Mouse (Mus musculus) adrenal gland (tissue): ENCODE results near the gene Gabrq.

Experiments used
- intact Hi-C: fragments of 180-260 bp; cut with DNase I; formaldehyde crosslinking; loops from one replicate; pipeline ENCODE4 v1.15.1; 2025
- long read RNA-seq, 2 experiments: library from polyadenylated mRNA; unstranded; transcript quantifications; one replicate each; pipeline ENCODE4 v2.0.0; 2020; ENCODE audit warnings: borderline replicate concordance in 1 of 2; ENCODE audit not compliant: insufficient replicate concordance in 1 of 2

Gabrq gene
- long read RNA-seq, experiment 1, result 0 reads
- long read RNA-seq, experiment 2, result 0 reads

DNA sequence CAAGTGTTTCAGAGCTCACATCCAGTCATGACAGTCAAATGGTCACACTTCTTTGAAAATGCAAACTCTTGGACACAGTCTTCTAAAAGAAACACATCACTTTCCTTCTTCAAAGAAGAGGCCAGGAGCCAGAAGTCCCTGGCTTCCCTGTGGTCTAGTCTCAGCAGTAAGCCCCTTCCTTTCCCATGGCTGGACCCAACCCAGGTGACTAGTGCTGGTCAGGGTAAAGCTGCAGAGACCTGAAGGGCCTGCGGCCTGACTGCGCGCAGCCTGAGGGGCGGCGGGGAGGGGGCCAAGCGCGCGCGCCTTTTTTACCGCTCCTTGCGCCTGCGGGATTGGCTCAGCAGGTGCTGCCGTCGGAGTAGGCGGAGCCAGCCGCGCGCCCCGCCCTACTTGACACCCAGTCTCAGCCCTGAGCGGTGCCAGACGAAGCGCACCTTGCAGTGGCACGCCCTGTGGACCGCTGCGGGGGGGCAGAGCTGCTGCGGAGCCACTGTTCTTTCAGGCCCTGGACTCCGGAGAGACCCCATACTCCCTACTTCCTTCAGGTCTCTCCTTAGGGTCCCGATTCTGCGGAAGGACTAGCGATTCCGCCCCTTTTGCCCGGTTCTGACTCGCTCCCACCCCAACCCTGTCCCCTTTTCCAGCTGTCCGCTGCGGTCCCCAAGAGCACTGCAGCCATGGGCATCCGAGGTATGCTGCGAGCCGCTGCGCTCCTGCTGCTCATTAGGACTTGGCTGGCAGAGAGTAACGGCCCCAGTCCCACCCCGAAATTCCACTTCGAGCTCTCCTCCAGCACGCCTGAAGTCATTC is at the start of gene Gabrq:
Gene Gabrq, plus strand, starts transcription at position 403 of the 813 bp plus-strand sequence.
- intact Hi-C loops, result loop anchor here (10.0 kb wide), 1 partner anchor 810 kb away; no protein-coding TSS in a partner anchor

DNA sequence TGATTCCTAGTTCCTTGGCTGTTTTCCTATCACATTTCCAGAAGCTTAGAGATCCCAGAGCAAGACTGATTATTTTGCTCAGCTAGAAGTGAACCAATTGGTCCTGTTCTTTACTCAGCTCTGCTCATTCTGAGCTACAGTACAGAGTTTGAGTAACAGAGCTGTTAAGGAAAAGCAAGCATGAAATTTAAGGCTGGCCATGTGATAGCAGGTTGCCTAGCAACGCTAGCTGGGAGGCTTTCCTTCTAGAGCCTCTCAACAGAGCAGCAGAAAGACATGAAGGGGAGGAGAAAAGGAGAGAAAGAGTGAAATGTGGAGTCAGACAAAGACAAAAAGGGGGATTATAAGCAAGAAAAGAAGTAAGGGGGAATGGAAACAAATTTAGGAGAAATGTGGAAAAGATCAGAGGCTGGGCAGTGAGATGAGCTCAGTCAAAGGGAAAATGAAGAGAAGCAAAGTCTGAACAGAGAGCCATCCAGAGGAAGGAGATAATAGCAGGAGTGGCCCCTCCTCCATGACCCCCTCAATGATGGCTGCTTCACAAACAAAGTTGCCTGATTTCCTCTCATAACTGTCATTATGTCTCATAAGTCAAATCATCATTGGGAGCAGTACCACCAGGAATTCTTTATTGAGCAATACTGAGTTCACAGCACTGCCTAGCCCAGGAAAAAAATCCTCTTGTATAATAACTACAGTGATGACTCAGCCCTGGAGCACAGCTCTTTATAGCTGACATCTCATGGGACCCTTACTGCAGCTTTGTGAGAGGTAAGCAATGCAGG is 36.0 kb upstream of the Gabrq start:
- intact Hi-C loops, result no loop called here

DNA sequence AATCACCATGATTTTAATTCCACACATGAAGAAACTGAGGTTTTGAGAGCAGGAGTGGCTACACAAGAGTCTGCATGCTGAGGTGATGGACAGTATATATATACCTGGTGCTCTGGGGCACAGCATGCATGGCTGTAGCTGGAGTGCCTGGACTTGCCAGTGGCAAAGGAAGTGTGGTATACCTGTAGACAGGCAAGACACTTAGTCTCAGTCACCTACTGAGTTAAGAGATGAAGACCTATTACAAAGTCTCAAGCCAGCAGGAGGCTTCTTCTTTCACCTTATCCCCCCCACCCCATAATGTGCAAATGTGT is 35.5 kb upstream of the Gabrq start:
- intact Hi-C loops, result no loop called here

DNA sequence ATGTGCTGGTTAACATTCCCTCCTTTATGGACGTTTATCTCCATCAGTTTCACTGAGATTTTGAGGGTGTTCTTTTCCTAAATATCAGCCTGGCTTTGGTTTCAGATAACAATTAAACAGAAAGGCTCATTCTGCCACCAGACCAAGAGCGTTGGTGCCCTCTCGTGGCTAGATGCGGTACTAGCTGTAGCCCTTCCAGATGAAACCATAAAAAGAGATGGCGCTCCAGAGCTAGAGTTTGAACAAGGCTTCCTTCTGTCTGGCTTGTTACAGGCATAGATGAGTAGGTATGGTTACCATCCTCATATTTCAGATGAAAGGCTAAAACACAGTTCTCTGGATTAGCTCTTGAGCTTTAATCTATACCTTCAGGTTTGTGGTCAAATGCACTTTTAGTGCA is 5.4 kb upstream of the Gabrq start:
- intact Hi-C loops, result no loop called here

DNA sequence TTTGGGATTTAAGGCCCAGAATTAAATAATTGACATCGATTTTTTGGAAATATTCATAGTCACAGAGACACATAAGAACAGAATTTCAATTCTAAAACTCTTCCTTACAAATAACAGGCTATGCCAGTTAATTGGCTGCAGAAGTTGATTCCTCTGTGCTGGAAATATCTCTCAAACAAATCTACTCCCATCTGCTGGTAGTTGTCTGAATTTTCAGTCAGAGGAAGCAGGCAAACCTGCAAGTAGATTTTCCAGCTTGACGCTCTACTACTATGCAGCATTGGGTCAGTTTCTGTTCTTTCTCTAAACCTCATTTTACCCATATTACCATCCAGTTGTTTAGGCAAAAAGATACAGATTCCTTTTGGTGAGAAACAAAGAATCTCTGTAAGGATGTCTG is 1.7 kb upstream of the Gabrq start:
- intact Hi-C loops, result loop anchor here (10.0 kb wide), 1 partner anchor 809 kb away; no protein-coding TSS in a partner anchor

DNA sequence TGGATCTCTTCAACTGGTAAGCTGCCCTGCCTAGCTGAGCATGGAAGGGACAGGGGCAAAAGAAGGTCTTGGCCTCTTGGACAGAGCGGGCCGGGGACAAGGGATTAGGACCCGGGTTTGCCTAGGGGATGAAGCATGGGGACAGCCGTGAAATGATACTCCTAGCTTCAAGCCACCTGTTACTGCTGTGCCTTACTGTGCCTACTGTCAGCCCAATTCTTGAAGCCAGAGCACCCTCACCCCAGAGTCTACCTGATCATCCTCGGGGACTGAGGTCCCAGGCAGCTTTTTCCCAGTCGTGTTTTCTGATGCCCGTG is 569 bp downstream of the Gabrq start:
- intact Hi-C loops, result loop anchor here (10.0 kb wide), 1 partner anchor 811 kb away; no protein-coding TSS in a partner anchor
